16 mouse cellular contexts compared by ENCODE assay signal in genomic region chr11:22774821-22775220, GRCm38 (mm10).
DNase-seq lines count a peak whose midpoint lies in the region.
"Had no signal": no experiment of that assay in that cellular context is flagged by ENCODE, and none has a peak within 500 bp of the region (broad histone marks: within the 10 kb centered on the region; RNA-seq: fewer than 3 reads in every experiment).

No protein-coding gene starts in this region.

- DNase-seq in heart, adult 11 months = peak; percentile 59
- no peak for DNase-seq in heart, adult 9 months (ENCODE audit: low spot score in 2 of 2)
- peak; percentile 58 for DNase-seq in kidney, adult 9 months
- DNase-seq in kidney, postnatal 14 days = no peak
- DNase-seq in testis, postnatal 10 days (ENCODE audit: low spot score) = peak; percentile 19
- DNase-seq in testis, postnatal 14 days (ENCODE audit: low spot score) = no peak
- DNase-seq: adrenal gland, adult 2 months; adrenal gland, postnatal 14 days; B cell, adult 2 months; cerebellum, adult 11-12 months; cerebellum, adult 8-10 months; cerebellum, postnatal 10 days; cerebellum, postnatal 36 days; embryo, embryonic 11 days; gastrocnemius, postnatal 25 days; heart, adult 2 months had no signal

Comparison
In these comparisons a context has a peak if more than half of its experiments do, and no peak if none do; other contexts are left out.
1. DNase-seq: peak in heart, adult 11 months (single experiment), kidney, adult 9 months (single experiment) and testis, postnatal 10 days (single experiment); none in heart, adult 9 months (0 of 2), kidney, postnatal 14 days (single experiment) and testis, postnatal 14 days (single experiment).